Mouse (Mus musculus) mesoderm, embryonic 11.5 days (tissue): Measurements from ENCODE around the gene P3h4.
A peak's percentile ranks its signal among the peaks of the same experiment; 100 is the strongest.

Source experiments
- DNase-seq: peaks from one replicate; pipeline ENCODE4 v3.0.0-alpha.2; 2012; ENCODE audit warnings: low read depth, low spot score

Gene P3h4

DNA sequence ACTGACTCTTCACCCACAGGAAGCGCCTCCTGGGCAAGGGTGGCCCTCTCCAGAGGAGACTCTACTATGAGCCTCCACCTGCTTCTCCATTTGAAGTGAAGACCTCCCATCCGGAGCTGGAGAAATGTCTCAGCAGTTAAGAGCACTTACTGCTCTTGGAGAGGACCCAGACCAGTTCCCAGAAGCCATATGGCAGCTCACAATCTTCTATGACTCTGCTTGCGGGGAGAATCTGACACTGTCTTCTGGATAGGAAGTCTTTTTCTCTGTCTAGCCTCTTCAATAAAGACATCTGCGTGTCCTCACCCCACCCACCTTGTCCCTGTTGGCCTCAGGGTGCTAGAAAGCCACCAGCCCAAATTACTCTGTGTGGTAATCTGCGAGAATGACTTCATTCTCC, 21.7 kb downstream of the P3h4 start:
- no peak for DNase-seq

GRCm38 (mm10) chr11:100391884-100392345, 22.7 kb downstream of the P3h4 start:
- no peak for DNase-seq

GRCm38 (mm10) chr11:100391081-100391883, 23.4 kb downstream of the P3h4 start:
- DNase-seq: peak; percentile 42

GRCm38 (mm10) chr11:100389931-100390445, 24.6 kb downstream of the P3h4 start:
- no peak for DNase-seq

DNA sequence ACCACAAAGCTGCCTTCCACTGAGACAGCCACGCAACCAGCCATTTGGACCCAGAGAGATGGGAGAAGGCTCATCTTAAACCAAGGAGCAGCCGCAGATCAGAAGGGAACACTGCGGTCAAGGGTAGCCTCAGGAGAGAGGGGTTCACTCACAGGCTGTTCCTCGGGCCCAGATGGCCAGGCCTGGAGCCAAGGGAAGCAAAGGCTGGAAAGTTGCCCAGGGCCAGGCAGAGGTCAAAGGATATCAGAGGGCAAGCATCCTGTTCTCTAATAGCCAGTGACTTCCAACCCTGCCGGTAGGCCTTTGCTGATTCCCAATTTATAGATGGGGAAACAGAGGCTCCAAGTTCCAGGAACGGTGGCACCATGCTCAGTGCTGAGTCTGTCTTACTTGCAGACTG, 26.0 kb downstream of the P3h4 start:
- no peak for DNase-seq

GRCm38 (mm10) chr11:100387589-100388375, 26.9 kb downstream of the P3h4 start:
- DNase-seq: peak; percentile 50

DNA sequence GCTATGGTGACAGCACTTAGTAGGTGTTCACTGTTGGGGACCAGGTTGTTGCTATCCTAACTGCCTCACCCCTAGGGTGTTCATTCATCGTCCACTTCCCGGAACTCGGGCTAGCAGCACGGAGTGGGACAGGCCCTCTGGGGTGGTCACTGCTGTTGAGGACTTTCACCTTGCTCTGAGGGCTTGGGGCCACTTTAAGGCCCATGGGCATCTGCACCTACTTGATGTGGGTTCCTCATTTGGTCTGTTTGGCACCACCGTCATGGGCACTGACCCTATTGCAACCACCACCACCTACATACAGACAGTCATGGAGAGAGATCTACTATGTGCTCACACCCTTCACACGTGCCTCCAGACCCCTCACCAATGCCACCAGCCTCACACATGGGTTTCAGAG, 27.5 kb downstream of the P3h4 start:
- no peak for DNase-seq

DNA sequence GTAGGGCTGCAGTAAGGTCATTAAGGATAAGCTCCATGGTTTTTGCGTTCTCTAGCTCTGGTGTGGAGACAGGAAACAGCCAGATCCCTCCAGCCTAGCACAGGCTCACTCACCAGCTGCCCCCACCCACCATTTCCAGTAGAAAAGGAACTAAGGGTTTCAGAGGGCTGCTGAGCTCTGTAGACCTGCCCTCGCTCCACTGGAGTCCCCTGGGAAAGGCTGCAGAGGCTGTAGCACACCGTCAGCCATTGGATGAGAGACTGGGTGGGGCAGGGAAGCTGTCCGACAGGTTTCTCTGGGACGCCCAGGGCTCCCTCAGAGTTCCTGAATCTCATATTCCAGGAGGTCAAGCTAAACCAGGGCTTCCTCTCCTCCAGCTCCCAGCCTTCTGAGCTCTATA, 28.1 kb downstream of the P3h4 start:
- DNase-seq: no peak

GRCm38 (mm10) chr11:100385016-100385415, 29.6 kb downstream of the P3h4 start:
- no peak for DNase-seq

DNA sequence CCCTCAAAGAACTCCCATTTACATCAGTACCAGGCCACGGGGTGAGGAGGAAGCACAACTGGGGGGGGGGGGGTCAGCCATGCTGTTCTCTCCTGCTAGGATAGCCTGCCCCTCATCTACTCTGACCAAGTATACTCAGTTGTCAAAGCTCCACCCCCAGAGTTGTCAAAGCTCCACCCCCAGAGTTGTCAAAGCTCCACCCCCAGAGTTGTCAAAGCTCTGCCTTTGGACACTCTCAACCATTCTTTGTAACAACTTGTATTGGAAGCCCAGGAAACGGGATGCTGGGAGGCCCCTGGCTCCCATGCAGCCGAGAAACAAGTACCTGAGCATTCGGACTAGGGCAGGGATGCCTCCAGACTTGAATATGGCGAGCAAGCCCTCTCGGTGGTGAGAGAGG, 32.0 kb downstream of the P3h4 start:
- DNase-seq: no peak

DNA sequence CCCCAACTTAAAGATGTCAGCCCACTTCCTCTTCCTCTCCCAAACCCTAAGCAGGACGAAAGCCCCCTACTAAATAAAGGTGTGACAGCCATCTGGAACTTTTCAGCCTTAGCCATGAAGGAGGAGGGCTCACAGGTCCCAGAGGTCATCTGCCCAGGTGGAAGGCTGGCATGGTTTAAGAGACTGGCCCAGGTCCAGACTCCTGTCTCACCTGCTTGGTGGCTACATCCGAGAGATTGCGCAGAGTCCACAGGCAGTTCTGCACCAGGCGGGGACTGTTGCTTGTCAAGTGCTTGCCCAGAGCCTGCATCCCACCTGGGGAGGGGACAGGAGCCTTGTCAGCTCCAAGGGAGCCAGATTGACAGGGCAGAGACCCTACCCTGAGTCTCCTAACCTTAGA, 35.3 kb downstream of the P3h4 start:
- no peak for DNase-seq

DNA sequence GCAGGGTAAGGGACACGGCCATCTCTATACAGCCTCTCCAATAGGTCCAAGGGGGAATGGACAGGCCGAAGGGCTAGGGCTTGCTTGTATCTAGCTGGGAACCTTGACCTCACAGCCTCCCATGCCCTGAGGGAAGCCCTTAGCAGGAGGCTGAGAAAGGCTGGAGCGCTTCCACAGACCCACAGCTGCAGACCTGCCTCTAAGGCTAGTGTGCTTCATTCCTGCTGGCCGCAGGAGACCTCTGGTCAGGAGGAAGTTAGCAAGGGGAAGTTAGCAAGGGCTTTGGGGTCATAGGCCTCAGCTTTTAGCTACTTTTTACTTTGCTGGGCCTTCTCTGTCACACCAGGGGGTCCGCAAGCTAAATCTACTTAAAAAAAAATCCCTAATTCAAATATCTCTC, 36.2 kb downstream of the P3h4 start:
- no peak for DNase-seq

DNA sequence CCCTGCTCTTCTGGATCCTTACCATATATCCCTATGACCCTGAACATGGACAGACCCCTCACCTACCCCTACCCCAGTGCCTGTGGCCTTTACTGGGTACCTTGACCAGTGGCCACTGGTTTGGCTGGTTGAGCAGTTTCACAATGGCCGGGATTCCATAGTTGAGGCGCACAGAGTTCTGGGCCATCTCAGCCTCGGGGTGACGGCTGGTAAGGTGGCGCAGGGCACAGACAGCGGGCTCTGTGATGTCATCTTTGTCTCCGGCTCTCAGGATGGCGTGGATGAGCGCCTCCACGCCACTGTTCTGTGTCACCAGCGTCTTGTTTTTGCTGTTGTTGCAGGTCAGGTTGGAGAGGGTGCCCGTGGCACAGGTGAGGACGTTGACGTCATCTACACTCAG, 36.6 kb downstream of the P3h4 start:
- no peak for DNase-seq

DNA sequence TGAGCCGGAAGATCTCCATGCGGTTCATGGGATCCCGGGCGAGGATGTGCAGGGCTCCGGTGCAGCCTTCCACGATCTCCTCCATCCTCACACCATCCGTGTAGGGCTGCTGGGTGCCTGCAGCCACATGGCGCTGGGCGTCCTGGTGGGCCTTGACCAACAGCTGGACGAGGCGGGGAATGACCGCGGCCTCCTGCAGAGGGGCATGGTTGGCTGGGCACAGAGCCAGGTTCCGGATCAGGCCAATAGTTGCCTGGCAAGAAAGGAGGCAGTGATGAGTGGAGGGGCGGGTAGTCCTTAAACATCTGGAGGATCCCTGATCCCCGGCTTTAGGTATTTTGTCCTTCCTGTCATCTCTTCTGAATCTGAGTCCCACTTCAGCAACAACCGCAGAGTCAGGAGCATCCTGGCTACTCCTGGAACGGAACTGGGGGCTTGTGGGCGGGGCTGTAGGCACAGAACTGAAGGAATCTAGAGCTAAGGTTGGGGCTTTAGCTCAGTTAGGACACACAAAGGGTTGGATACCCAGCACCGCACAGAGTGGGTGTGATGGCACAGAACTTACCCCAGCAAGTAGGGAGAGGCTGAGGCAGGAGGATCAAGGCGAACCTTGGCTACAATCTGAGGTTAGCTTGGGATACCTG, 37.8 kb downstream of the P3h4 start:
- DNase-seq: no peak

GRCm38 (mm10) chr11:100376005-100376404, 38.6 kb downstream of the P3h4 start:
- no peak for DNase-seq

- no peak for DNase-seq
Observed at GRCm38 (mm10) chr11:100375127-100375526, 39.5 kb downstream of the P3h4 start.

DNA sequence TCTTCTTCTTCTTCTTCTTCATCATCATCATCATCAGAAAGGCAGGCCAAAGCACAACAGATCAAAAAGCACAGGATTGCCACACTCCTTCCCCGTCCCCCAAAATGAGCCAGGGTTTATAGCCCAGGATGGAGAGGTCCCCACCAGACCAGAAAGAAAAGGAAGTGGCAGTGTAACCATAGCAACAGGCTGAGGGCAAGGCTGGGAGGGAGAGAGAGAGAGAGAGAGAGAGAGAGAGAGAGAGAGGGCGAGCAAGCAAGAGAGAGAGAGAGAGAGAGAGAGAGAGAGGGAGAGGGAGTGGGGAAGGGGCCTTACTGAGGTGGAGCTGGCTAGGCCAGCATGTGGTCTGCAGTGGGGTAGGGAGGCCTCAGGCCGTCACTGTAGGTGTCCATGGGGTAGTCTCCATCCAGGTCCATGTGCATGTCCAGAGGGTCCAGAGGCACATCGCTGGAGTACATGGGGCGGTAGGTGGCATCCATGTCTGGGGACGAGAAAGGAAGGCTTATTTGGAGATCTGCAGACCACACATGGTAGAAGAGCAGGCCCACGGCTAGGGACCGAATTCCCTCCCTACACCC, 42.6 kb downstream of the P3h4 start:
- no peak for DNase-seq

DNA sequence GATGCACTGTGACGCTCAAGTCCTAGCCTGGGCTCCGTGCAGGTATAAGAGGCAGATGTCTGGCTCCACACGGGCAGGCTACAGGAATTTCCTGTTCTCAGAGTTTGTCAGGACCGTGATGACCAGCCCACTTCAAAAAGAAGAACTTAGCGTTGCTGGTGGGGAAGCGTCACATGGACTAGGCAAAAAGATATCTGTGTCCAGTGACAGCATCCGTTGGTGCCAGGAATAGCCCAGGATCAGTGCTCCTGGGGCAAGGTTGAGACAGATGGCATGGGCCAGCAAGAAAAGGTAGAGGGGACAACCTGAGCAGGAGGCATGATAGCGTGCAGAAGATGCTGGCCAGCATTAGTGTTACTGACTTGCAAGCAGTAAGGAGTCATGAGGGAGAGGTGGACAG, 44.8 kb downstream of the P3h4 start:
- no peak for DNase-seq

- DNase-seq: no peak
Observed at GRCm38 (mm10) chr11:100369145-100369544, 45.5 kb downstream of the P3h4 start.

DNA sequence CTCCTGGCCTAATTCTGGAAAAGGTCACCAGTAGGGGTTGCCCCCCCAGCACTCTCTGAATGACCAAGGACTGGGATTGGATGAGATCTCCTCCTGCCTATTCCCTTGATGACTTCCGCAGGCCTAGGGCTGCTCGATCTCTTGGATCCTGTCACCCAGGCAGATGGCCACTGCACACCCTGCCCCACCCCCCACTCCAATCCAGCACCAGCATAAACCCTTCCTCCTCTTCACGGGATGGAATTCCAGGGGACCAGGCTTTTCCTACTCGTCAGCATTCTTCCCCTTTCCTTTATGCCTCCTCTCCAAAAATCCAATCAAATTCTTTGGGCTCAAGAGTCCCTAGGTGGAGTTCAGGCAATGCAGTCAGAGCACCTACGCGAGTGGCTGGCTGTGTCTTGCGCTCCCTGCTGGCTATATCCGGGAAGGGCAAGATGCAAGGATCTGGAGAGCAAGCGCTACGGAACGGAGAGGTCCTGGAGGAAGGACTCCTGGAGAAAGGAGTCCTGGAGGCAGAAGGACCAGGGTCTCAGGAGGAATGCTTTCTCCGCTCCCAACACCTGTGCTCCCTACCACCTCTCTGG, 51.6 kb downstream of the P3h4 start:
- peak; percentile 62 for DNase-seq

DNA sequence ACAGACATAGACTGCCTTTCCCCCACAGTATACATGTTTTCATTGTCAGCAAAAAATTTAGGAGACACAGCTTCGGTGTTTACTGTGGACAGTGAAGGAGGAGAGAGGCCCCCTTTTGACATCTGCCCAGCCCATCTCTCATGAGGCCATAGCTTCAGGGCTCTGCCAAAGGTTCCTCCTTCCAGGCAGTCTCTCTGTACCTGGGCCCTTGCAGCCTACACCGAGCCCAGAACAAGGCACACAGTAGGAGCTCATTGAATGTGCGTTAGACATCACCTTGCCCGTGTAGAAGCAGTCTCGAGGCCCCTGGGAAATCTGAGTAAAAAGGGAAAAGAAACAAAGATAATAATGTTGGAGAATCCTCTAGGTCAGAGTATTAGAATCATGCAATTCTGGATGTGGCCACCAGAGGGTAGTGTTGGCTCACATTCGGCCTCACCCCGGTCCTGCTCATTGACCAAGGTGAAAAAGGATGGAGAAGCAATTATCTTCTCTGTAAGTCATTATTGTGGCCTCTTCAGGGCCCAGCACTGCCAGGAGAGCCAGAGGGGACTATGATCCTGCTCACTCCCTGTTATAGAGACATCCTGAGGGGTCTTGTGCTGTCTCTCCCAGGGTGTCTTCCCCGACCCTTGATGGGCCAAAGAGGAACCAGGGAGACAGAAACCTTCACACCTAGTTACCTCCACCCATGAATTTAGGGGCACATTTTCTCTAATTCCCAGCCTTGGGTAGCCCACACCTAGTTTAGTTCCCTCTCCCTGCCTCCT, 52.2 kb downstream of the P3h4 start:
- peak; percentile 79 for DNase-seq
